Comparison of ENCODE assay signal across 8 mouse cellular contexts in the genomic region with DNA sequence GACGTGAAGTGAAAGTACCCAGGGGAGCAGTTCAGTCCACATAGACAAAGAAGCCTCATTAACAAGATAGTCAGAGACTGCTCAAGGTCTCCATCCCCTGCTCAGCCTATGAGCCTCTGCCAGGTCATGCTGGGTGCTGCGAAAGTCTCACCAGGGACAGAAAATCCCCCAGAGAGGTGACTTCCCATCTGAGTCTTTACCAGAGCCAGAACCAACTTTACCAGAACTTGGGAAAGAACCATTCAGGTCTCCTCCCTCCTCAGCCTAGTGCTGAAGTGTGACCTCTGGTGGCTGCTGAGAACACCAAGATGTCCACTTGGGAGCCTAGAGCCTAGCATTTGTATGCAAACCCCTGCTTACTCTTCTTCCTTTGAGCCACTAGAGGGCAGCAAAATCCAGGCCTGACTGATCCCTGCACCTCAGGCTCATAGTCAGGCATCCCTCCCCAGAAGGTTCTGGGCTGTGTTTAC. TPM values are rescaled to one million over a fixed set of nuclear protein-coding genes. Genes with fewer than 3 reads are reported as not detected.
DNase-seq lines count a peak whose midpoint lies in the region; ATAC-seq lines count a peak whose summit lies in the region.

No protein-coding gene starts in this region.

- peak; percentile 84 for DNase-seq in T-cell, adult 2 months (ENCODE audit: low spot score)
- DNase-seq in cerebellum, postnatal 25 days: peak; percentile 74 to 86
- peak; percentile 59 to 80 for DNase-seq in frontal cortex, postnatal 36 days (ENCODE audit: low spot score in 2 of 2)
- peak; percentile 82 for DNase-seq in left cerebral cortex, adult 11 months (ENCODE audit: low spot score)
- DNase-seq in lung, postnatal 36 days: peak; percentile 92
- peak; percentile 87 for DNase-seq in right cerebral cortex, adult 18-20 months
- DNase-seq in urinary bladder, postnatal 25 days (ENCODE audit: low spot score): peak; percentile 62

- no peak overlapping the region for H3K9ac ChIP-seq in hindbrain, embryonic 16.5 days (ENCODE audit: low read depth, low read length)

- H3K27ac ChIP-seq in hindbrain, embryonic 16.5 days (ENCODE audit: low read depth, low read length): no peak overlapping the region

- no peaks in the 10 kb centered on the region for H3K9me3 ChIP-seq in hindbrain, embryonic 16.5 days (ENCODE audit: control insufficient read depth, low read length)

- H3K36me3 ChIP-seq in hindbrain, embryonic 16.5 days (ENCODE audit: control insufficient read depth, insufficient read depth, low read length): no peaks in the 10 kb centered on the region

- H3K4me1 ChIP-seq in hindbrain, embryonic 16.5 days (ENCODE audit: control insufficient read depth, insufficient read depth, low read depth, low read length): peaks cover 9% of the 10 kb centered on the region

- peak; percentile 62 for ATAC-seq in hindbrain, embryonic 16.5 days

- no peak overlapping the region for H3K4me3 ChIP-seq in hindbrain, embryonic 16.5 days (ENCODE audit: low read length)

- no peak overlapping the region for H3K4me2 ChIP-seq in hindbrain, embryonic 16.5 days (ENCODE audit: low read length)

- H3K27me3 ChIP-seq in hindbrain, embryonic 16.5 days (replicated peaks; ENCODE audit: control insufficient read depth, insufficient read depth, low read length): no peaks in the 10 kb centered on the region

- 17% methylated on average over 2 of the region's 2 CpGs for WGBS in hindbrain, embryonic 16.5 days

RNA-seq across cellular contexts. Expression of a gene that starts 15.8 kb away (rescaled TPM):
- 0.23 and 0.27 TPM in 2 replicates for polyA plus RNA-seq in hindbrain, embryonic 16.5 days (2015; fragmentation: Nextera tagmentation; extraction: Ambion mirVana)

RNA-seq across cellular contexts. Expression of a gene that starts 16.6 kb away (rescaled TPM):
- polyA plus RNA-seq in hindbrain, embryonic 16.5 days (2015; fragmentation: Nextera tagmentation; extraction: Ambion mirVana): 146 and 167 TPM in 2 replicates

RNA-seq across cellular contexts. Expression of a gene that starts 19.8 kb away (rescaled TPM):
- polyA plus RNA-seq in hindbrain, embryonic 16.5 days (2015; fragmentation: Nextera tagmentation; extraction: Ambion mirVana): 37.8 and 39.5 TPM in 2 replicates

RNA-seq across cellular contexts. Expression of a gene that starts 45.2 kb away (rescaled TPM):
- polyA plus RNA-seq in hindbrain, embryonic 16.5 days (2015; fragmentation: Nextera tagmentation; extraction: Ambion mirVana): 67.8 and 80.1 TPM in 2 replicates
